Mouse (Mus musculus) liver, embryonic 16.5 days (tissue): ENCODE results near the gene Arid3c. TPM values are rescaled to one million over a fixed set of nuclear protein-coding genes. Genes with fewer than 3 reads are reported as not detected.
"Not testable (repeated sequence)": the region's sequence is repeated elsewhere in the genome, so short reads cannot be mapped to it uniquely, and the experiment has no call there.

Source experiments
- ATAC-seq: fragments of 200-750 bp; cut with Nextera tagmentation; 2 replicates; pipeline ENCODE4 v1.8.0; 2017; ENCODE audit warnings: low read depth, mild to moderate bottlenecking, moderate number of reproducible peaks, moderate library complexity
- H3K27ac ChIP-seq: fragments of 300-500 bp; sonication (generic); 2 replicates; pipeline ENCODE4 v1.5.1; 2014; ENCODE audit warnings: mild to moderate bottlenecking, low read length
- H3K27me3 ChIP-seq: fragments of 300-500 bp; sonication (generic); 2 replicates; pipeline ENCODE4 v1.6.1; 2014; ENCODE audit warnings: low read depth, low read length, mixed read lengths; ENCODE audit not compliant: control insufficient read depth, insufficient read depth
- H3K36me3 ChIP-seq: fragments of 300-500 bp; sonication (generic); 2 replicates; pipeline ENCODE4 v1.6.1; 2014; ENCODE audit warnings: mild to moderate bottlenecking; ENCODE audit not compliant: control insufficient read depth, insufficient read depth
- H3K4me1 ChIP-seq: fragments of 300-500 bp; sonication (generic); 2 replicates; pipeline ENCODE4 v1.6.1; 2014; ENCODE audit warnings: low read depth, low read length, mixed read lengths; ENCODE audit not compliant: control insufficient read depth
- H3K4me2 ChIP-seq: fragments of 300-500 bp; sonication (generic); 2 replicates; pipeline ENCODE4 v1.6.1; 2014; ENCODE audit warnings: low read depth, low read length, mixed read lengths
- H3K4me3 ChIP-seq: fragments of 300-500 bp; sonication (generic); 2 replicates; pipeline ENCODE4 v1.5.1; 2014; ENCODE audit warnings: low read depth, mild to moderate bottlenecking, low read length
- H3K9ac ChIP-seq: fragments of 300-500 bp; sonication (generic); 2 replicates; pipeline ENCODE4 v1.6.1; 2014; ENCODE audit warnings: low read depth, low read length
- H3K9me3 ChIP-seq: fragments of 300-500 bp; sonication (generic); replicated peaks from 2 replicates; pipeline ENCODE4 v1.6.1; 2016; ENCODE audit warnings: low read length; ENCODE audit not compliant: control insufficient read depth
- WGBS: fragments of 180-500 bp; shearing (Covaris S2); extraction: QIAGEN DNeasy Blood & Tissue Kit; methylation state at CpG from one replicate; pipeline ENCODE4 v1.1.7; 2014; ENCODE audit not compliant: insufficient replicate concordance; 5-methylcytosine and 5-hydroxymethylcytosine counted together
- polyA plus RNA-seq: library from polyadenylated mRNA; unstranded; fragments of >200 nt; fragmentation: Nextera tagmentation; extraction: Ambion mirVana; gene quantifications from 2 replicates; pipeline ENCODE4 v1.2.1, GENCODE M21; 2015

The Arid3c gene
- polyA plus RNA-seq, 1 experiment from 2014 or later, result not detected

GRCm38 (mm10) chr4:41704651-41705050 is 26.3 kb downstream of the Arid3c start:
- H3K36me3 ChIP-seq, result no peaks in the 10 kb centered on the region
- 11% methylated on average over 5 of the region's 5 CpGs for WGBS
- H3K4me2 ChIP-seq, result no peak overlapping the region
- no peak overlapping the region for H3K4me3 ChIP-seq
- no peak overlapping the region for H3K27ac ChIP-seq
- H3K9ac ChIP-seq, result no peak overlapping the region
- peaks cover 14% of the 10 kb centered on the region for H3K27me3 ChIP-seq
- H3K4me1 ChIP-seq, result no peaks in the 10 kb centered on the region
- ATAC-seq, result no peak
- no peaks in the 10 kb centered on the region for H3K9me3 ChIP-seq

- H3K9ac ChIP-seq, H3K4me3 ChIP-seq, H3K4me2 ChIP-seq, H3K9me3 ChIP-seq, H3K36me3 ChIP-seq, H3K4me1 ChIP-seq, H3K27ac ChIP-seq, ATAC-seq: not testable (repeated sequence)
- WGBS, result 54% methylated on average over 2 of the region's 2 CpGs
- H3K27me3 ChIP-seq, result peaks cover 10% of the 10 kb centered on the region
Measured at GRCm38 (mm10) chr4:41702226-41702625, 28.7 kb downstream of the Arid3c start.

GRCm38 (mm10) chr4:41700224-41700623 is 30.7 kb downstream of the Arid3c start:
- H3K9ac ChIP-seq, H3K4me2 ChIP-seq, H3K4me1 ChIP-seq, H3K27ac ChIP-seq, ATAC-seq, H3K27me3 ChIP-seq, H3K9me3 ChIP-seq, H3K4me3 ChIP-seq, H3K36me3 ChIP-seq: not testable (repeated sequence)
- WGBS, result 46% methylated on average over 2 of the region's 8 CpGs

GRCm38 (mm10) chr4:41699783-41700182 is 31.2 kb downstream of the Arid3c start, which contains the start of gene Il11ra1:
TSS of gene Il11ra1 (plus strand) at chr4:41699989.
- not testable (repeated sequence) for H3K4me2 ChIP-seq, H3K4me3 ChIP-seq, H3K27ac ChIP-seq, H3K4me1 ChIP-seq, H3K36me3 ChIP-seq, ATAC-seq, H3K9me3 ChIP-seq, H3K27me3 ChIP-seq, H3K9ac ChIP-seq
- 57% methylated on average over 9 of the region's 10 CpGs for WGBS

- not testable (repeated sequence) for H3K4me3 ChIP-seq, H3K9me3 ChIP-seq, H3K4me2 ChIP-seq, H3K27ac ChIP-seq, H3K4me1 ChIP-seq, H3K27me3 ChIP-seq, ATAC-seq, H3K9ac ChIP-seq, H3K36me3 ChIP-seq
- WGBS, result 14% methylated on average over 21 of the region's 32 CpGs
Measured at GRCm38 (mm10) chr4:41698421-41699016, 32.4 kb downstream of the Arid3c start.

GRCm38 (mm10) chr4:41696930-41697841 is 33.8 kb downstream of the Arid3c start, which contains the start of gene Cntfr:
TSS of gene Cntfr (minus strand) at chr4:41697089.
- ATAC-seq, result not testable (repeated sequence)
- 13% methylated on average over 23 of the region's 40 CpGs for WGBS

GRCm38 (mm10) chr4:41696452-41696851 is 34.5 kb downstream of the Arid3c start:
- H3K36me3 ChIP-seq, H3K4me3 ChIP-seq, ATAC-seq, H3K27me3 ChIP-seq, H3K4me2 ChIP-seq, H3K9me3 ChIP-seq, H3K27ac ChIP-seq, H3K4me1 ChIP-seq, H3K9ac ChIP-seq: not testable (repeated sequence)
- 11% methylated on average over 11 of the region's 15 CpGs for WGBS

More at GRCm38 (mm10) chr4:41696930-41697841, 33.8 kb downstream of the Arid3c start, which contains the start of gene Cntfr:
- not testable (repeated sequence) for H3K36me3 ChIP-seq, H3K4me3 ChIP-seq, H3K27ac ChIP-seq, H3K4me2 ChIP-seq, H3K27me3 ChIP-seq, H3K4me1 ChIP-seq, H3K9ac ChIP-seq, H3K9me3 ChIP-seq

- H3K27ac ChIP-seq, H3K4me3 ChIP-seq, ATAC-seq, H3K4me2 ChIP-seq, H3K9me3 ChIP-seq, H3K4me1 ChIP-seq, H3K36me3 ChIP-seq, H3K9ac ChIP-seq, H3K27me3 ChIP-seq: not testable (repeated sequence)
- 4% methylated on average over 11 of the region's 38 CpGs for WGBS
Measured at GRCm38 (mm10) chr4:41695800-41696199, 35.1 kb downstream of the Arid3c start.

GRCm38 (mm10) chr4:41693511-41693910 is 37.4 kb downstream of the Arid3c start:
- 5% methylated on average over 4 of the region's 4 CpGs for WGBS
- not testable (repeated sequence) for H3K9ac ChIP-seq, H3K27ac ChIP-seq, H3K27me3 ChIP-seq, H3K4me1 ChIP-seq, H3K9me3 ChIP-seq, H3K4me2 ChIP-seq, ATAC-seq, H3K36me3 ChIP-seq, H3K4me3 ChIP-seq
